ENCODE assay signal across 28 mouse cellular contexts in genomic region chr3:136050215-136050614, GRCm38 (mm10).
DNase-seq lines count a peak whose midpoint lies in the region; ATAC-seq and TF ChIP-seq lines count a peak whose summit lies in the region.
"Had no signal": no experiment of that assay in that cellular context is flagged by ENCODE, and none has a peak within 500 bp of the region (broad histone marks: within the 10 kb centered on the region; RNA-seq: fewer than 3 reads in every experiment).

No protein-coding gene starts in this region.

- peak; percentile 50 for ATAC-seq in common myeloid progenitor, adult 5-6 weeks (replicated peaks; ENCODE audit: low read depth, poor library complexity, severe bottlenecking)
- peak; percentile 58 for ATAC-seq in megakaryocyte, adult 5-6 weeks (ENCODE audit: poor library complexity, severe bottlenecking)
- ATAC-seq in stomach, postnatal 0 days (ENCODE audit: low FRiP score, low TSS enrichment), result no peak
- ATAC-seq: activated CD4-positive, CD25-positive, alpha-beta regulatory T cell, adult 4 months; CD4-positive, CD25-positive, alpha-beta regulatory T cell, adult 4 months; forebrain, embryonic 14.5 days; forebrain, embryonic 16.5 days; Patski had no signal

- no peaks in the 10 kb centered on the region for H3K36me3 ChIP-seq in stomach, postnatal 0 days (ENCODE audit: control insufficient read depth, insufficient read depth, low read length)
- H3K36me3 ChIP-seq: embryonic facial prominence, embryonic 13.5 days; embryonic facial prominence, embryonic 15.5 days; forebrain, embryonic 10.5 days; forebrain, embryonic 12.5 days; G1E had no signal

- H3K27me3 ChIP-seq in stomach, postnatal 0 days (ENCODE audit: control insufficient read depth, insufficient read depth, low read length), result no peaks in the 10 kb centered on the region
- H3K27me3 ChIP-seq: CH12.LX; embryonic facial prominence, embryonic 13.5 days; embryonic facial prominence, embryonic 15.5 days; forebrain, embryonic 12.5 days had no signal

- no peak overlapping the region for H3K4me3 ChIP-seq in stomach, postnatal 0 days (ENCODE audit: low read depth, low read length)
- H3K4me3 ChIP-seq: embryonic facial prominence, embryonic 13.5 days; embryonic facial prominence, embryonic 15.5 days; erythroblast, embryonic 14.5 days; forebrain, embryonic 10.5 days; forebrain, embryonic 12.5 days had no signal

- no peaks in the 10 kb centered on the region for H3K9me3 ChIP-seq in stomach, postnatal 0 days (ENCODE audit: control insufficient read depth, low read length)
- H3K9me3 ChIP-seq: embryonic facial prominence, embryonic 13.5 days; embryonic facial prominence, embryonic 15.5 days; forebrain, embryonic 10.5 days; forebrain, embryonic 12.5 days; G1E had no signal

- DNase-seq in heart, adult 11 months, result peak; percentile 79
- DNase-seq in heart, adult 9 months (ENCODE audit: low spot score in 2 of 2), result no peak
- DNase-seq in frontal cortex, adult 2 months (ENCODE audit: extremely low spot score in 1 of 2, low spot score in 1 of 2), result no peak
- no peak for DNase-seq in stomach, postnatal 0 days (ENCODE audit: low spot score)
- DNase-seq: adrenal gland, adult 8-10 months; adrenal gland, postnatal 14 days; adrenal gland, postnatal 36 days; B cell, adult 2 months; cerebellum, adult 11-12 months; cerebellum, adult 2 months; cerebellum, adult 9-10 months; cerebellum, postnatal 10 days; cerebellum, postnatal 25 days; embryo, embryonic 11 days had no signal

- no peak for TF ChIP-seq EP300 in stomach, postnatal 0 days (optimal IDR thresholded peaks at IDR 0.05)

- no peak for TF ChIP-seq CTCF in stomach, postnatal 0 days (IDR thresholded peaks at IDR 0.05; ENCODE audit: low read depth)

- H3K4me1 ChIP-seq in stomach, postnatal 0 days (replicated peaks; ENCODE audit: control insufficient read depth, insufficient read depth), result no peaks in the 10 kb centered on the region
- H3K4me1 ChIP-seq: embryonic facial prominence, embryonic 13.5 days; embryonic facial prominence, embryonic 15.5 days; forebrain, embryonic 10.5 days; forebrain, embryonic 12.5 days had no signal

- no peak overlapping the region for H3K9ac ChIP-seq in stomach, postnatal 0 days (ENCODE audit: low read length)
- H3K9ac ChIP-seq: embryonic facial prominence, embryonic 13.5 days; embryonic facial prominence, embryonic 15.5 days; forebrain, embryonic 12.5 days had no signal

- no peak overlapping the region for H3K4me2 ChIP-seq in stomach, postnatal 0 days (replicated peaks; ENCODE audit: low read depth)
- H3K4me2 ChIP-seq: embryonic facial prominence, embryonic 13.5 days; embryonic facial prominence, embryonic 15.5 days; forebrain, embryonic 12.5 days had no signal

- H3K27ac ChIP-seq in stomach, postnatal 0 days (replicated peaks), result no peak overlapping the region
- H3K27ac ChIP-seq: embryonic facial prominence, embryonic 13.5 days; embryonic facial prominence, embryonic 15.5 days; forebrain, embryonic 10.5 days; forebrain, embryonic 12.5 days had no signal

- 91% methylated on average over 6 of the region's 6 CpGs for WGBS in stomach, postnatal 0 days
